ENCODE assay signal across 19 mouse cellular contexts in the genomic region with DNA sequence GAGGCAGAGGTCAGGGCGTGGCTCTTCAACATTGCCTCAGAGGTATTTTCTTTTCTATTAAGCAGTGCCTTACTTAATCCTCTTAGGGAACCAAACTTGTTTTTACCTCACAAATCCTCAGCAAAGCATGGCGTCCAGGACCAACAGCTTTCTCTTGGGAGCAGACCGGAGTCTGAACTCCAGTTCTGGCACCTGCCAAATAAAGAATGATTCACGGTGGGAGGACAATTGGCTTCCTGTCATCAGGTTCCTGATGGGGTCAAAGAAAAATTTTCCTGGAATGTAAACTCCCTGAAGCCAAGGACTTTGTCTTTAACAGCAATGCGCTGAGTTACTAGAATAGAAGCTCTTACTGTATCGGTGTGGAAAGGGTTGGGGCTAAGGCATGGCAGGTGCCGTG. TPM values are rescaled to one million over a fixed set of nuclear protein-coding genes. Genes with fewer than 3 reads are reported as not detected.
DNase-seq lines count a peak whose midpoint lies in the region; ATAC-seq lines count a peak whose summit lies in the region.
"Had no signal": no experiment of that assay in that cellular context is flagged by ENCODE, and none has a peak within 500 bp of the region (broad histone marks: within the 10 kb centered on the region; RNA-seq: fewer than 3 reads in every experiment).

No protein-coding gene starts in this region.

- ATAC-seq in heart, embryonic 15.5 days (replicated peaks; ENCODE audit: insufficient number of reproducible peaks, insufficient read depth, low FRiP score, low read depth) = no peak
- no peak for ATAC-seq in forebrain, embryonic 16.5 days

- H3K27me3 ChIP-seq in heart, embryonic 15.5 days = no peaks in the 10 kb centered on the region
- H3K27me3 ChIP-seq in forebrain, embryonic 16.5 days (replicated peaks; ENCODE audit: control insufficient read depth, insufficient read depth, low read length) = no peaks in the 10 kb centered on the region
- H3K27me3 ChIP-seq: embryonic facial prominence, embryonic 13.5 days; hindbrain, embryonic 12.5 days had no signal

- H3K9me3 ChIP-seq in heart, embryonic 15.5 days (replicated peaks) = no peaks in the 10 kb centered on the region
- H3K9me3 ChIP-seq in forebrain, embryonic 16.5 days (ENCODE audit: control insufficient read depth, low read length) = no peaks in the 10 kb centered on the region
- H3K9me3 ChIP-seq: embryonic facial prominence, embryonic 13.5 days; forebrain, embryonic 10.5 days; hindbrain, embryonic 12.5 days had no signal

- no peaks in the 10 kb centered on the region for H3K36me3 ChIP-seq in heart, embryonic 15.5 days
- no peaks in the 10 kb centered on the region for H3K36me3 ChIP-seq in forebrain, embryonic 16.5 days (ENCODE audit: control insufficient read depth, insufficient read depth)
- H3K36me3 ChIP-seq: embryonic facial prominence, embryonic 13.5 days; forebrain, embryonic 10.5 days; hindbrain, embryonic 12.5 days had no signal

- no peak overlapping the region for H3K4me2 ChIP-seq in heart, embryonic 15.5 days
- H3K4me2 ChIP-seq in forebrain, embryonic 16.5 days (ENCODE audit: low read length) = no peak overlapping the region
- H3K4me2 ChIP-seq: embryonic facial prominence, embryonic 13.5 days; hindbrain, embryonic 12.5 days had no signal

- H3K9ac ChIP-seq in heart, embryonic 15.5 days = no peak overlapping the region
- H3K9ac ChIP-seq in forebrain, embryonic 16.5 days (replicated peaks; ENCODE audit: low read depth, low read length) = no peak overlapping the region
- H3K9ac ChIP-seq: embryonic facial prominence, embryonic 13.5 days; hindbrain, embryonic 12.5 days had no signal

- H3K27ac ChIP-seq in heart, embryonic 15.5 days = peak overlapping the region; percentile 57; the same call in 1 of the 2 replicates
- H3K27ac ChIP-seq in forebrain, embryonic 16.5 days (ENCODE audit: low read length) = no peak overlapping the region
- H3K27ac ChIP-seq: embryonic facial prominence, embryonic 13.5 days; forebrain, embryonic 10.5 days; hindbrain, embryonic 12.5 days; layer of hippocampus, adult 2 months had no signal

- H3K4me1 ChIP-seq in heart, embryonic 15.5 days (replicated peaks) = peaks cover 32% of the 10 kb centered on the region
- no peaks in the 10 kb centered on the region for H3K4me1 ChIP-seq in forebrain, embryonic 16.5 days (replicated peaks; ENCODE audit: control insufficient read depth, insufficient read depth, low read length)

- intact Hi-C loops in heart, postnatal 36 days (cut with DNase I) = no loop called here

- DNase-seq in embryo, embryonic 10.5 days (ENCODE audit: low spot score) = peak; percentile 34
- no peak for DNase-seq in embryo, embryonic 10 days (ENCODE audit: low spot score)
- DNase-seq in heart, postnatal 36 days = no peak
- DNase-seq in 3T3-L1 (ENCODE audit: low read depth, low spot score) = peak; percentile 75
- peak; percentile 12 for DNase-seq in gonadal fat pad, adult 2 months (ENCODE audit: low read depth)
- DNase-seq in adrenal gland, adult 18-20 months (ENCODE audit: low spot score in 2 of 2) = no peak
- DNase-seq: adrenal gland, adult 8-10 months; cerebellum, adult 9-10 months; kidney, adult 8-10 months; kidney, postnatal 14 days; left cerebral cortex, postnatal 4 days; liver; right cerebral cortex, postnatal 25 days had no signal

- WGBS in heart, embryonic 15.5 days = 33% methylated on average over 7 of the region's 7 CpGs
- WGBS in forebrain, embryonic 16.5 days = 64% methylated on average over 7 of the region's 7 CpGs

- H3K4me3 ChIP-seq in heart, embryonic 15.5 days = no peak overlapping the region
- H3K4me3 ChIP-seq in forebrain, embryonic 16.5 days (replicated peaks; ENCODE audit: low read length) = no peak overlapping the region
- H3K4me3 ChIP-seq: embryonic facial prominence, embryonic 13.5 days; forebrain, embryonic 10.5 days; hindbrain, embryonic 12.5 days; layer of hippocampus, adult 2 months had no signal

RNA-seq across cellular contexts. Expression of gene Man1a2, which starts 30.9 kb away (rescaled TPM):
- polyA plus RNA-seq in heart, embryonic 15.5 days (2015; fragmentation: Nextera tagmentation; extraction: Ambion mirVana) = 51.2 and 53.1 TPM in 2 replicates
- total RNA-seq in heart, postnatal 36 days (2021) = 10 to 100 TPM; 44.2 to 51.9 TPM
- 9.7 and 14.1 TPM in 2 replicates for polyA plus RNA-seq in gonadal fat pad, adult 2 months (2012; rRNA removed)
- total RNA-seq in adrenal gland, adult 18-20 months (2021) = 100 to 1,000 TPM in 1 of 2 experiments, 10 to 100 TPM in 1; 81.8 to 117 TPM
- polyA plus RNA-seq in forebrain, embryonic 16.5 days (2015; fragmentation: Nextera tagmentation; extraction: Ambion mirVana) = 32.8 and 36.7 TPM in 2 replicates

Comparison
In these comparisons a context has a peak if more than half of its experiments do, and no peak if none do; other contexts are left out.
1. DNase-seq: peak in embryo, embryonic 10.5 days (single experiment), 3T3-L1 (single experiment) and gonadal fat pad, adult 2 months (single experiment); none in embryo, embryonic 10 days (single experiment), heart, postnatal 36 days (0 of 2) and adrenal gland, adult 18-20 months (0 of 2).